ENCODE assay signal across 15 mouse cellular contexts in genomic region chr10:127924597-127925378, GRCm38 (mm10). TPM values are rescaled to one million over a fixed set of nuclear protein-coding genes. Genes with fewer than 3 reads are reported as not detected.
DNase-seq lines count a peak whose midpoint lies in the region; ATAC-seq lines count a peak whose summit lies in the region.
"Had no signal": no experiment of that assay in that cellular context is flagged by ENCODE, and none has a peak within 500 bp of the region (broad histone marks: within the 10 kb centered on the region; RNA-seq: fewer than 3 reads in every experiment).

No protein-coding gene starts in this region.

- H3K9ac ChIP-seq in kidney, embryonic 15.5 days, result no peak overlapping the region
- H3K9ac ChIP-seq: limb, embryonic 13.5 days; neural tube, embryonic 12.5 days had no signal

- H3K9me3 ChIP-seq in kidney, embryonic 15.5 days (replicated peaks), result no peaks in the 10 kb centered on the region
- H3K9me3 ChIP-seq: limb, embryonic 13.5 days; neural tube, embryonic 12.5 days had no signal

- no peak for DNase-seq in kidney, postnatal 25 days
- peak; percentile 30 for DNase-seq in MN1 (ENCODE audit: low spot score)
- DNase-seq in brain, embryonic 18.5 days (ENCODE audit: low read depth, low spot score), result peak; percentile 30
- peak; percentile 61 to 63 for DNase-seq in layer of hippocampus, adult 8-10 months (ENCODE audit: low spot score in 2 of 2)
- DNase-seq in spleen, adult 18-20 months, result no peak
- DNase-seq in spleen, postnatal 10 days (ENCODE audit: low spot score in 2 of 2), result no peak
- no peak for DNase-seq in right cerebral cortex, postnatal 25 days
- DNase-seq: cerebellum, adult 11 months; heart, adult 2 months; right cerebral cortex, postnatal 14 days; thymus, postnatal 25 days had no signal

- peaks cover 13% of the 10 kb centered on the region for H3K4me1 ChIP-seq in kidney, embryonic 15.5 days
- H3K4me1 ChIP-seq: megakaryocyte, embryonic 14.5 days; neural tube, embryonic 12.5 days had no signal

- peak; percentile 86 for ATAC-seq in kidney, embryonic 15.5 days (replicated peaks; ENCODE audit: low FRiP score)

- H3K27ac ChIP-seq in kidney, embryonic 15.5 days, result peak overlapping the region; percentile 76
- H3K27ac ChIP-seq: heart, adult 2 months; limb, embryonic 13.5 days; neural tube, embryonic 12.5 days had no signal

- no peaks in the 10 kb centered on the region for H3K36me3 ChIP-seq in kidney, embryonic 15.5 days
- H3K36me3 ChIP-seq: limb, embryonic 13.5 days; neural tube, embryonic 12.5 days had no signal

- WGBS in kidney, embryonic 15.5 days, result 37% methylated on average over 7 of the region's 7 CpGs

- H3K27me3 ChIP-seq in kidney, embryonic 15.5 days, result no peaks in the 10 kb centered on the region
- H3K27me3 ChIP-seq: limb, embryonic 13.5 days; neural tube, embryonic 12.5 days had no signal

- no peak overlapping the region for H3K4me3 ChIP-seq in kidney, embryonic 15.5 days (replicated peaks)
- H3K4me3 ChIP-seq: heart, adult 2 months; limb, embryonic 13.5 days; megakaryocyte, embryonic 14.5 days; neural tube, embryonic 12.5 days had no signal

- no peak overlapping the region for H3K4me2 ChIP-seq in kidney, embryonic 15.5 days
- H3K4me2 ChIP-seq: limb, embryonic 13.5 days; neural tube, embryonic 12.5 days had no signal

RNA-seq across cellular contexts. Expression of gene Sdr9c7, which starts 26.5 kb away (rescaled TPM):
- 0.08 TPM in 1 of 2 replicates, not detected in the other for polyA plus RNA-seq in kidney, embryonic 15.5 days (2015; fragmentation: Nextera tagmentation; extraction: Ambion mirVana)
- total RNA-seq in layer of hippocampus, adult 8-10 months (2022), result not detected
- total RNA-seq: heart, adult 2 months had no signal
- polyA plus RNA-seq: heart, adult 2 months; limb, embryonic 13.5 days; neural tube, embryonic 12.5 days had no signal

RNA-seq across cellular contexts. Expression of gene Rdh7, which starts 36.2 kb away (rescaled TPM):
- not detected in 2 replicates for polyA plus RNA-seq in kidney, embryonic 15.5 days (2015; fragmentation: Nextera tagmentation; extraction: Ambion mirVana)
- not detected for total RNA-seq in layer of hippocampus, adult 8-10 months (2022)
- total RNA-seq: heart, adult 2 months had no signal
- polyA plus RNA-seq: heart, adult 2 months; limb, embryonic 13.5 days; neural tube, embryonic 12.5 days had no signal

RNA-seq across cellular contexts. Expression of gene Rdh16f2, which starts 58.5 kb away (rescaled TPM):
- 0.64 and 0.72 TPM in 2 replicates for polyA plus RNA-seq in kidney, embryonic 15.5 days (2015; fragmentation: Nextera tagmentation; extraction: Ambion mirVana)
- not detected for total RNA-seq in layer of hippocampus, adult 8-10 months (2022)
- total RNA-seq: heart, adult 2 months had no signal
- polyA plus RNA-seq: heart, adult 2 months; limb, embryonic 13.5 days; neural tube, embryonic 12.5 days had no signal

Comparison
In these comparisons a context has a peak if more than half of its experiments do, and no peak if none do; other contexts are left out.
1. DNase-seq: peak in MN1 (single experiment), brain, embryonic 18.5 days (single experiment) and layer of hippocampus, adult 8-10 months (2 of 2); none in kidney, postnatal 25 days (0 of 2), spleen, adult 18-20 months (0 of 2), spleen, postnatal 10 days (0 of 2) and right cerebral cortex, postnatal 25 days (single experiment).